Mouse (Mus musculus): ENCODE results near the gene Sgk1.
A peak's percentile ranks its signal among the peaks of the same experiment; 100 is the strongest.

Sgk1 gene

DNA sequence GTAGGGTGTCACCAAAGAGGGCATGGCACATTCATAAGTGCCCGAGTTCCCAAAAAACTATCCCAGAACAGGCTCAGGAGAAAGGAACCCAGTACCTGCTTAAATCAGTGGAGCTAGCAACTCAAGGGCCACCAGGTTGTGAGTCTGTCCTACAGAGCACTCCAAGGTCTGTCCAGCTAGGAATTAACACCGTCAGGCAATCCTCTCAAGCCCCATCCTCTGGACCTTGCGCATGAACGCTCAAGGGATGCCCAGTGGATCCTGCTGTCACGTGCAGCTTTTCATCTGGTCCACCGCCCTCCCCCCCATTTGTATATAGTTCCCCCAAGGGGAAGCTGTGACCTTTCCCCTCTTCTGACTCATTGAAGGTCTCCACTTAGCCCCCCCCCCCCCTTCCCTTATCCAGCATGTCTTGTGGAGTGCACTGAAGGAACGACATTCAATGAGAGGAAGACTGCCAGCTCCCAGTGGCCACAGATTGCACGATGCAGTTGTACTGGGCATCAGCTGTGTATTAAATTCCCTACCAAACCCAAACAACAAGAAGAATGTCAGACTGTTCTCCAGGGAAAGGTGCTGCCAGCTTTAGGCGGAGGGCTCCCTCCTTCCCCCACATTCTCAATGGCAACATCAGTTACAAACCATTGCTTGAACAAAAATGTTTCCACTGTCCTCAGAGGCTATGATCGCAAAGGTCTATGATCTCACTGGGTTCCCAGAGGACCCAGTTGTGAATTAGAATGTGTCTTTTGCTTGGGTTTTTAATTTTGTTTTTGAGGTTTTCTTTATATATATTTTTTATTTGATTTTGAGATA lies 118.7 kb downstream of the Sgk1 start:
- DNase-seq (ENCODE audit: low spot score): no peak

- no peak for DNase-seq (ENCODE audit: low spot score)
These were observed 119.6 kb downstream of the Sgk1 start for GRCm38 (mm10) chr10:22001621-22002020.

- no peak for DNase-seq (ENCODE audit: low spot score)
These were observed 122.8 kb downstream of the Sgk1 start for GRCm38 (mm10) chr10:22004763-22005162.

DNA sequence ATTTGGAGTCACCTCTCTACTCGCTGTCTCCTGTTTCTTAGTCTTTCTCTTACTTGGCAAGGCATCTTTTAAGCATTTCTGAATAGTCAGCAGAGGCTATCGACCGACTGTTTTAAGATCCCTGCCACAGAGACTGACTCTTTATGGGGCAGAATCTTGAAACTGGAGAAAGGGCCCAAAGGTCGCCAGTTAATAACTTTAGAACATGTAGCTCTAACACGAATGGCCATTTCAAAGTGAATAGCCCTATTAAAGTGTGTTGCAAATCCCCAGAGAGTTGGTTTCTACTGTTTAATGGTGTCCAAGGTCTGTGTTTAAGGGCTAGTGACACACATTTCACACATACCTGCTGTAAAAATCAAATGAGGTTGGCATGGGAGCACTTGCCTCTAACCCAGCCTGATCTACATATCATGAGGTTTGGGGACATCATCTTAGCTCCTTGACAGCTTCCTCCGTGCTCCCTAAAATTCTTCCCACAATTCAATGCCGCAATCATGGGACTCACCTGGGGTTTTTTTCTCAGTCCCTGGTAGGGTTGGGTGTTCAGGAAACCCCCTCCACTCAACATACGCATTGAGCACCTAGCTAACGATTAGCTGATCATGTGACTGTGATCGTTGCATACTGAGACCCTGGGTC lies 125.3 kb downstream of the Sgk1 start:
- DNase-seq (ENCODE audit: low spot score): no peak

DNA sequence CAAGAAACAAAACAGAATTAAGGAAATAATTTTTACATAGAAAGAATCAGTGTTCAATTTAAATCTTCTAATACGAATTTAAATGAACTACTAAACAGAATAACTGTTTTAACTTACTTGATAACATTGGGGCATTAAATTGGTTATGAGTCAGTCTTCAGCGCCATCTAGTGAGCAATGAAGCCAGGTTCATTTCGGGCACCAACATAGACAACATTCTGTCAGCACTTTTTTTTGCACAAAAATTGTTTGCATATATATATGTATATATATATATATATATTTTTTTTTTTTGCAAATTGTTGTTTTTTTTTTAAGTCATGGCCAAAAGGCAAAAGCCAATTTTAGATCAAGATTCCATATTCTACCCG lies 125.8 kb downstream of the Sgk1 start:
- no peak for DNase-seq (ENCODE audit: low spot score)

- DNase-seq (ENCODE audit: low spot score): peak; percentile 87
These were observed 128.3 kb downstream of the Sgk1 start for GRCm38 (mm10) chr10:22010088-22010818.

DNA sequence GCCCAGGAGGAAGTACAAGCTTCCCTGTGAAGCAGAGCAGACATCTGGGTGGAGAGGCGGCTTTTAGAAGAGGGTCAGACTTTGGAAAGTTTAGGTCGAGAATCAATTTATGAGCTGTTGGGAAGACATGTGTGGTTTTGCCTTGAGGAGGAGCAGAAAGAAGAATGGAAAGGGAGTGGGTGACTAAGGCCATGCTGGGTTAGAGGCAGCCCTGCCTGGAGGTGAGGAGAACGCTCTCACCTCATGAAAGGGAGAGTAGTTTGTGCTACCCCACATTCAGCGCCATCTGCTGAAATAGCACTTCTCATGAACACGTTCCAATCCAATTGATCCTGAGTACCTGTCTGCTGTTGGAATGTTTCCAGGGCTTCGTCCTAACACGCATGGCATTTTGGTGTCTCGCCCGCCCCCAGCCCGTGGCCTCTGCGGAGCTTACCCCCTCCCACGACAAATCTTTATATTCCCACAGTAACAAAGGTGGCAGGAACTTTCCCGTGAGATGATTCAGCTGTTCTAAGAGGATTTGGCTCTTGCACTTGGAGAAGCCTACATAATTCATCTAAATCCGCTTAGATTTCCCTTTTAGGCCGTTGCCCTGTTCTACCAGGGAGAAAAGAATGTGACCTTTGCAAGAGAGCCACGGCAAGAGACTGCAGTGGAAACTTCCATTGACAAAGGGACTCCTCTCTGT lies 135.6 kb downstream of the Sgk1 start:
- no peak for DNase-seq (ENCODE audit: low spot score)

DNA sequence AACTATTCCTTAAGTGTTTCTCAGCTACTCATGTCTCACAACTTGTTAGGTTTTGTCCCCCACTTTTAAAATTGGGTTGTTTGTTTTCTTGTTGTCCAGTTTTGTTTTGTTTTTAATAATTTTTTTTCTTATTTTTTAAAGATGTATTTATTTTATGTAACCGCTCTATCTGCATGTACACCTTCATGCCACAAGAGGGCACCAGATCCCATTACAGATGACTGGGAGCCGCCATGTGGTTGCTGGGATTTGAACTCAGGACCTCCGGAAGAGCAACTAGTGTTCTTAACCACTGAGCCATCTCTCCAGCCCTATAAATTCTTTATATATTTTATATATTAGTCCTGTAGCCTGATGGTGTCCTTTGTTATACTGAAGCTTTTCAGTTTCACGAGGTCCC lies 136.6 kb downstream of the Sgk1 start:
- DNase-seq (ENCODE audit: low spot score): no peak

DNA sequence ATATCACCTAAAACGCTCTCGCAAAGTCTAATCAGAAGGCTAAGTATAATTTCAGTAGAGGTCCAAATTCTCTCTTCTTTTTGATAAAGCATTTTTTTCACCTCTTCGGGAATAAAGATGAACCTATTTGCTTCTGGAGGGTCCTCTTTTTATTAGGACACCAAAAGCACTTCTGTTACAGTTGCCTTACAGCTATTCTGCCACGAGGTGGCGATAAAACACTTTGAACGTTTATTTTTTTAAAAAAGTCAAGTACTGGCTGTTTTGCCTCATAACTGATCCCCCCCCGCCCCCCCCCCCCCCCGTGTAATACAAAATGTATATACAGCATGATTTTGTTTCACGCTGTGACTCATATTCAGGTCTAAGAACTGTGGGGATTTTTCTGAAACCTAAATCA lies 152.3 kb downstream of the Sgk1 start:
- peak; percentile 3 for DNase-seq (ENCODE audit: low spot score)

GRCm38 (mm10) chr10:22036256-22036655 lies 154.3 kb downstream of the Sgk1 start:
- peak; percentile 44 for DNase-seq (ENCODE audit: low spot score)
